30 mouse cellular contexts compared by ENCODE assay signal in genomic region chr1:101285416-101285815, GRCm38 (mm10).
"Had no signal": no experiment of that assay in that cellular context is flagged by ENCODE, and none has a peak within 500 bp of the region (broad histone marks: within the 10 kb centered on the region; RNA-seq: fewer than 3 reads in every experiment).

No protein-coding gene starts in this region.

- H3K4me3 ChIP-seq: limb, embryonic 10.5 days; limb, embryonic 12.5 days; limb, embryonic 13.5 days; limb, embryonic 15.5 days; liver, embryonic 12.5 days; liver, embryonic 13.5 days; liver, embryonic 15.5 days; lung, embryonic 15.5 days; megakaryocyte, embryonic 14.5 days; midbrain, embryonic 10.5 days; midbrain, embryonic 12.5 days; midbrain, embryonic 13.5 days; midbrain, embryonic 15.5 days; myocyte; neural tube, embryonic 12.5 days had no signal

- H3K27ac ChIP-seq: limb, embryonic 10.5 days; limb, embryonic 12.5 days; limb, embryonic 13.5 days; limb, embryonic 15.5 days; liver, embryonic 12.5 days; liver, embryonic 13.5 days; liver, embryonic 14.5 days; liver, embryonic 15.5 days; lung, embryonic 15.5 days; macrophage; midbrain, embryonic 10.5 days; midbrain, embryonic 12.5 days; midbrain, embryonic 13.5 days; midbrain, embryonic 15.5 days; neural tube, embryonic 12.5 days had no signal

- ATAC-seq: liver, embryonic 12.5 days; liver, postnatal 0 days; midbrain, embryonic 13.5 days; midbrain, embryonic 15.5 days; midbrain, embryonic 16.5 days had no signal

- H3K9me3 ChIP-seq: limb, embryonic 10.5 days; limb, embryonic 12.5 days; limb, embryonic 13.5 days; limb, embryonic 15.5 days; liver, embryonic 12.5 days; liver, embryonic 13.5 days; liver, embryonic 15.5 days; lung, embryonic 15.5 days; megakaryocyte, embryonic 14.5 days; midbrain, embryonic 10.5 days; midbrain, embryonic 12.5 days; midbrain, embryonic 13.5 days; midbrain, embryonic 15.5 days; neural tube, embryonic 12.5 days had no signal

- H3K9ac ChIP-seq: limb, embryonic 12.5 days; limb, embryonic 13.5 days; limb, embryonic 15.5 days; liver, embryonic 12.5 days; liver, embryonic 13.5 days; liver, embryonic 14.5 days; liver, embryonic 15.5 days; liver, postnatal 0 days; lung, embryonic 14.5 days; lung, embryonic 15.5 days; midbrain, embryonic 12.5 days; midbrain, embryonic 13.5 days; midbrain, embryonic 15.5 days; neural tube, embryonic 12.5 days had no signal

- H3K4me1 ChIP-seq: limb, embryonic 10.5 days; limb, embryonic 12.5 days; limb, embryonic 13.5 days; limb, embryonic 15.5 days; liver, embryonic 12.5 days; liver, embryonic 13.5 days; liver, embryonic 15.5 days; lung, embryonic 15.5 days; megakaryocyte, embryonic 14.5 days; midbrain, embryonic 10.5 days; midbrain, embryonic 12.5 days; midbrain, embryonic 13.5 days; midbrain, embryonic 15.5 days; neural tube, embryonic 12.5 days had no signal

- H3K36me3 ChIP-seq: limb, embryonic 10.5 days; limb, embryonic 12.5 days; limb, embryonic 13.5 days; limb, embryonic 15.5 days; liver, embryonic 12.5 days; liver, embryonic 13.5 days; liver, embryonic 15.5 days; lung, embryonic 15.5 days; midbrain, embryonic 10.5 days; midbrain, embryonic 12.5 days; midbrain, embryonic 13.5 days; midbrain, embryonic 15.5 days; neural tube, embryonic 12.5 days had no signal

- H3K27me3 ChIP-seq: limb, embryonic 12.5 days; limb, embryonic 13.5 days; limb, embryonic 15.5 days; liver, embryonic 12.5 days; liver, embryonic 13.5 days; liver, embryonic 15.5 days; lung, embryonic 15.5 days; megakaryocyte, embryonic 14.5 days; midbrain, embryonic 12.5 days; midbrain, embryonic 13.5 days; midbrain, embryonic 15.5 days; neural tube, embryonic 12.5 days had no signal

- H3K4me2 ChIP-seq: limb, embryonic 12.5 days; limb, embryonic 13.5 days; limb, embryonic 15.5 days; liver, embryonic 11.5 days; liver, embryonic 12.5 days; liver, embryonic 13.5 days; liver, embryonic 15.5 days; lung, embryonic 14.5 days; lung, embryonic 15.5 days; midbrain, embryonic 11.5 days; midbrain, embryonic 12.5 days; midbrain, embryonic 13.5 days; midbrain, embryonic 15.5 days; neural tube, embryonic 12.5 days had no signal

- DNase-seq: left cerebral cortex, postnatal 4 days; liver; liver, embryonic 13.5 days; liver, postnatal 0 days; lung, adult 18-20 months; lung, embryonic 14.5 days; lung, postnatal 10 days; lung, postnatal 14 days; lung, postnatal 36 days; lung, postnatal 4 days; midbrain, embryonic 14.5 days had no signal
